Mouse (Mus musculus) telencephalon, adult 2 months (tissue): Measurements from ENCODE around the gene Map3k11.

Experiments
- DNase-seq: peaks from one replicate; pipeline ENCODE4 v3.0.0-alpha.2; 2011; ENCODE audit warnings: low read depth, low spot score

The Map3k11 gene

GRCm38 (mm10) chr19:5688200-5689087 is at the start of gene Map3k11, which contains the start of gene Pcnx3:
Gene Map3k11, plus strand, starts transcription at chr19:5688742.
Gene Pcnx3, minus strand, starts transcription at chr19:5688908.
- peak; percentile 100 for DNase-seq

- DNase-seq, result no peak
Observed at GRCm38 (mm10) chr19:5640339-5640738, 48.2 kb upstream of the Map3k11 start.

- DNase-seq, result no peak
Observed at GRCm38 (mm10) chr19:5641021-5641420, 47.5 kb upstream of the Map3k11 start.

- no peak for DNase-seq
Observed at GRCm38 (mm10) chr19:5641641-5642040, 46.9 kb upstream of the Map3k11 start.

GRCm38 (mm10) chr19:5645280-5645679 is 43.3 kb upstream of the Map3k11 start:
- no peak for DNase-seq

DNA sequence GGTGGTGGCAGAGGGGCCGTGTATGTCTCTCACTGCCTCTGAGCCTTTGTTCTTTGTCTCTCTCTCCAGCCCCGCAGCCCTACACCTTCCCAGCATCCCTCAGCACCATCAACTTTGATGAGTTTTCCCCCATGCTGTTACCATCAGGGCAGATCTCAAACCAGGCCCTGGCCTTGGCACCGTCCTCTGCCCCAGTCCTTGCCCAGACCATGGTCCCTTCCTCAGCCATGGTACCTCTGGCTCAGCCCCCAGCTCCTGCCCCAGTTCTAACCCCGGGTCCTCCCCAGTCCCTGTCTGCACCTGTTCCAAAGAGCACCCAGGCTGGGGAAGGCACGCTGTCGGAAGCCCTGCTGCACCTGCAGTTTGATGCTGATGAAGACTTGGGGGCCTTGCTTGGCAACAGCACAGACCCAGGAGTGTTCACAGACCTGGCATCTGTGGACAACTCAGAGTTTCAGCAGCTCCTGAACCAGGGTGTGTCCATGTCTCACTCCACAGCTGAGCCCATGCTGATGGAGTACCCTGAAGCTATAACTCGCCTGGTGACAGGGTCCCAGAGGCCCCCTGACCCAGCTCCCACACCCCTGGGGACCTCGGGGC is 41.7 kb upstream of the Map3k11 start:
- DNase-seq, result no peak

- DNase-seq, result no peak
Observed at GRCm38 (mm10) chr19:5647791-5648190, 40.8 kb upstream of the Map3k11 start.

- DNase-seq, result peak; percentile 86
Observed at GRCm38 (mm10) chr19:5648401-5649297, 39.9 kb upstream of the Map3k11 start.

DNA sequence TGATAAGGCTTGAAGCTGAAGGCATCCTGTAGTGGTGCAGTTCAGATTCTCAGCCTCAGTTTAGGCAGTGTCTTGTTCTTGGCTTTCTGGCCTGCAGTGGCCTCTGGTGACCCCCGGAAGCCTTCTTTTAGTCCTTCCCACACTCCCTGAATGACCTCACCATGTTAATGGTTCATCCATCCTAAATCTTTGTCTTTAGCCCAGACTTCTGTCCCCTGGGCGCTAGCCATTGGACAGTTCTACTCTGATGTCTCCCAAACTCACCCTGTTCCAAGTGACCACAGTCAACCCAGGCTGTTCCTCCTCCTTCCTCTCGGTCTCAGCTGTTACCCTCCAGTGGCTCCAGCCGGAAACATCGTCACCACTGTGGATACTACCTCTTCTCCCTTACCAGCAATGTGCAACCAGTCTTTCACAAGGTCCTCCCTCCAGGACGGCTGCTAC is 39.2 kb upstream of the Map3k11 start:
- DNase-seq, result no peak

DNA sequence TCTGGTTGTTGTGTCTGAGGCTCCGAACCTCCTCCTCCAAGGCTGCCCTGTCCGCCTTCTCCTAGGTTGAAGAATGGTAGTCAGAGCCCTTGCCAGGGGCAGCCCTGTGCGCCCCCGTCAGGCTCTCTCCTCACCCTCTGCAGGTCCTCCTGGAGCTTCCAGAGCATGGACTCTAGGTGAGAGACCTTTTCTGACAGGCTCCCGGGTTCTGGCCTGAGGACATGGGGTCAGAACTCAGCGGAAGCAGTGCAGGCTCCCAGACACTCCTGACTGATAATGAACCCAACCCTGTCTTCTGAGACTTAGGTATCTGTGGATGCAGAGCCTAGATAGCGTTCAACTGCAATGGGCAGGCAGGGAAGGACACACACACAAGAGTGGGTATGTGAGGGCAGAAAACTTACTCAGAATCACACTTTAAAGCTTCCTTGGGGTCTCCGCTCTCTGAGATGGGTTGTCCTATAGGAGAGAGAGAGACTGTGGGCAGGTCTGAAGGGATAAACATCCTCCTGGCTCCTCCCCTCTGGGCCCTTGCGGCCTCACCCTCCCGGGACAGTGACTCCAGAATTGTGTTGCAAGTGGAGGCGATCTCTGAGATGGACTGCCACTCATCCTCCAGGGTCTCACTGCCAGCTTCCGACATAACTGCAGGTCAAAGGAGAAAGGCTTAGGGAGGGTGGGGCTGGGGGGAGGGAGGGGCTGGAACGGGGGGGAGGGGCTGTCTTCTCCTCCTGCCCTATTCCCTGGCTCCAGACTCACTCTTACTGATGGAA is 36.9 kb upstream of the Map3k11 start:
- DNase-seq, result no peak

DNA sequence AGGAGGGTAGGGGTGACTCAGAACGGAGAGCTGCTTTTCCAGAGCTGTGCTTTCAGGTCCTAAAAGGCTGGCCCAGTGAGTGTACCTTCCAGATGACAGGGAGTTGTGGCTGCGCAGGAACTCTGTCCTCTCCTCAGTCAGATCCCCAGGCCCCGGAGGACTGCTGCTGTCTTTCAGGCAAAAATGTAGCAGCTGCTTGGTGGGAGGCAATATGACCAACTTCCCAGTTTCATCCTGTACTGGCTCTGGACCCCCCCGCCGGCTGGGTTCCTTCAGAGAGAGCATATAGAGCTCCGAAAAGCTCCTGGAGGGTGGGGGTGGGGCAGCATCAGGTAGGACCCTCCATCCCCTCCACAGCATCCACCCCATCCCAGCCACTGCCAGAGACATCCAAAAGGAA is 36.0 kb upstream of the Map3k11 start:
- DNase-seq, result no peak

DNA sequence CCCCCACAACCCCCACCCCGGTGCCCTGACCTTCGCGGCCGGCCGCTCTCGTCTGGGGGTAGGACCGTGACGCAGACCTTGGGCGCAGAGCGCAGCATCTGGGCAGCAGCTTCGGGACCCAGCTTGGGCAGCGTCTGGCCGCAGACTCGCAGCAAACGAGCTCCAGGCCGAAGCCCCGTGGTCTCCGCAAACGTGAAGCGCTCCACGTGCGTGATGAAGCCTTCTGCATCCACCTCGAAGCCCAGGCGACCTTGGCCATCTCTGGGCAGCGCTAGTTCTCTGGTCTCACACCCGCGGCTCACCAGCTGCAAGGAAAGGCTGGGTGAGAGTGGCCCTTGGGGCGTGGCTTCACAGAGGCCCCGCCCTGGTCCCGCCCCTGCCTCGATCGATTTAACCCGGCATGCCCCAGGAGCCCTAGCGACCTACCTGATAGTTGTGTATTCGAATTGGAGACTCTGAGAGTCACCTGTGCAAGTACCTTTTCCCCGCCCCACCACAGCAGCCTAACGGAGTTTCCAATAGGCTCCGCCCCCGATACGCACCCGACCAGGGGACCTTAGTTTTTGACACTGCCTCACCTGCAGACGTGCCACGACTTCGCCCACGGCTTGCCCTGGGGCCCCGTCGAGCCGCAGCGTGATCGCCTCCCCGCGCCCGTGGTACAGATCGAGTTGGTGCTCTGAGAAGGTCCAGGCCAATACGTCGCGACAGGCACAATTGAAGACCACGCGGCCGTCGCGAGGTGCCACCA is 34.4 kb upstream of the Map3k11 start:
- DNase-seq, result no peak

- DNase-seq, result no peak
Observed at GRCm38 (mm10) chr19:5654720-5655298, 33.7 kb upstream of the Map3k11 start.

- DNase-seq, result no peak
Observed at GRCm38 (mm10) chr19:5660942-5661751, 27.4 kb upstream of the Map3k11 start.

- no peak for DNase-seq
Observed at GRCm38 (mm10) chr19:5662310-5662709, 26.2 kb upstream of the Map3k11 start.

DNA sequence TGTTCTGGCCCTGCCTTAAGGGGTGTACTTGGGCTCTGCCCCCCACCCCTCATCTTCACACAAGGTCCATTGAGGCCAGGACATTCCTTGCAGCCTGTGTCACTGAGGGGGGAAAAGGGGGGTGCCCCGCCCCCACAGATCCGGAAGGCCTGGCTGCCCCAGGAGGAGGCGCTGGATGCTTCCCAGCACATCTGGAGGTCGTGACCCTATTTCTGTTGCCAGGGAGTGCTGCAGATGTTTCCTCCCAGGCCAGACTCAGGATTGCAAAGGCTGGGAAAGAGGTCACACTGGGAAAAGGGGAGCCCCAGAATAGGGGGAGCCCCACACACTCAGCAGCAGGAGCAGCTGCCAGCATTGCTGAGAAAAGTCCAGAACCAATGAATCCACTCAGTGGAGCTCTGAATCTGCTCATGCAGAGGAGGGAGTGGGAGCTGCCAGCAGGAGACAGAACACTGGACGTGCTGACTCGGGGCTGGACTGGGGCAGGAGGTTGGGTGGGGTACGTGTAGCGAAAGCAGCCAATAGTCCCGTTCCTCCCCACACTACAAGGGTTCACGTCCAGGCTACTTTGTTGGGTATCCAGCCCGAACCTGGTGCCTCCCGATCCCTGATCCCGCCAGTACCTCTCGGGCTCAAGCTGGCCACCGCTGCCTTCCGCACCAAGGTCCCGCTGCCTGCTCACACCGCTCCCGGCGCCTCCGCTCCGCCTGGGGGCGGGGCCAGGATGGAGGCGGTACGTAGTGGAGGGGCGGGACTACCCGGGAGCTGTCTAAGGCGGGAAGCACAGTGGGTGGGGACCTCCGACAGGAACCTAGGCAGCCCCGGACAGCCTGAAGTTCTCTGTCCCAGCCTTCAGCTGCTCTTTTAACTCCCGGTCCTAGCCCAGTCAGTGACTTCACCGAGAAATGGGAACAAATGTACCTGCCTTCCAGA is 25.3 kb upstream of the Map3k11 start, which contains the start of gene Sipa1:
TSS of gene Sipa1 (minus strand) at position 727 of the 933 bp plus-strand sequence.
- DNase-seq, result no peak

GRCm38 (mm10) chr19:5664669-5665257 is 23.8 kb upstream of the Map3k11 start:
- no peak for DNase-seq

DNA sequence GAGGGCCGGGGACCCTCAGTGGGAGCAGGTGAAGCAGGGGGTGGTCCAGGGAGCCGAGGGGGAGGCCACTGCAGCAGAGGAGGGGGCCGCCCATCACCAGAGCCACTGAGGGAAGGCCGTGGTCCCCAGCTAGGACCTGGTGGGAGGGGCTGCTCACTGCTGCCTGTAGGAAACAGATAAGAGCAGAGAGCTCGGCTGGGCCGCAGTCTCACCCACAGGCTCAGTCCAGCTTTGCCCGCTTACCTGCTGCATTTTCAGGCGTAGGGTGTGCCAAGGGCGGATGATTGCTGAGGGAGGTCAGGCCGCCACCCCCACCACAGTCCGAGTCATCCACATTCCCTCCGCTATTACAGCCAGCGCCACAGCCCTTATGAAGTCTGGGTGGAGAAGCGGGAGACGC is 23.1 kb upstream of the Map3k11 start:
- DNase-seq, result no peak
